Mouse (Mus musculus) monocyte, adult 2 months (primary cell): Measurements from ENCODE around the gene C2cd4b.
"Not testable (repeated sequence)": the region's sequence is repeated elsewhere in the genome, so short reads cannot be mapped to it uniquely, and the experiment has no call there.

Source experiments
- DNase-seq, 2 experiments: peaks; one replicate each; pipeline ENCODE4 v3.0.0; 2022; ENCODE audit warnings: low spot score in 2 of 2, low read depth in 1 of 2

C2cd4b gene

DNA sequence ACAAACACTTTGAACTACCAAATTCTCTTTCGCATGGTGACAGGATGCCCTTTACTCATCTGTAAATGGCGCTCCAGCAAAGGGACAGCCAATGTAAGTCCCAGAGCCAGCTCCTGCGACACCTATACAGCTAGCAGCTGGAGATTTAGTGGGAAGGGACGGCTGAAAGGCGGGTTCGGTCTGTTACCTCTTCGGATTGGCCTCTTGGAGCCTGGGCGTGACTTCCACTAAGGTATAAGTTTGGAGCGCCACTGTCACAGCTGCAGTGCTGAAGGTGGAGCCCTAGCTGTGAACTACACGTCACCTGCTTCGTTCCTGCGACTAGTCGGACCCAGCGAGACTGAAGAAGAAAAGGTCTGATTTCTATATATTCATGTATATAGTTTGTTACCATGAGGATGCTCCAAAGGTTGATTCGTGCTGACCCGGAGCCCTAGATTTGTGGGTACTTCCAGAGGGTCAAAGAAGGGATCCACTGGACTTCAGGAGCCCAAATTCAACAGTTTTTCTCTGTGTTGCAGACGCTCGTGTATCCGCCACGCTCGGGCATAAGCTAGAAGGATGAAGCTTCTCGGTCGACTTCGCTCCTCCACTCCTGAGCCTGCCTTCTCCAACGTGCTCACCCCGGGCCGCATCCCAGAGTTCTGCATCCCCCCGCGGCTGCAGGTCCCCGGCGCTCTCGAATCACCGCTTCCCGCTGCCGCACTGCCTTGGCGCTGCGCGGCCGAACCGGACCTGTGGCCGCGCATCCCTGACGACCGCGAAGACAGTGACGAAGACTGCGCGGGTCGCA is at the start of gene C2cd4b:
TSS of gene C2cd4b (plus strand) at position 275 of the 793 bp plus-strand sequence.
- no peak for DNase-seq

DNA sequence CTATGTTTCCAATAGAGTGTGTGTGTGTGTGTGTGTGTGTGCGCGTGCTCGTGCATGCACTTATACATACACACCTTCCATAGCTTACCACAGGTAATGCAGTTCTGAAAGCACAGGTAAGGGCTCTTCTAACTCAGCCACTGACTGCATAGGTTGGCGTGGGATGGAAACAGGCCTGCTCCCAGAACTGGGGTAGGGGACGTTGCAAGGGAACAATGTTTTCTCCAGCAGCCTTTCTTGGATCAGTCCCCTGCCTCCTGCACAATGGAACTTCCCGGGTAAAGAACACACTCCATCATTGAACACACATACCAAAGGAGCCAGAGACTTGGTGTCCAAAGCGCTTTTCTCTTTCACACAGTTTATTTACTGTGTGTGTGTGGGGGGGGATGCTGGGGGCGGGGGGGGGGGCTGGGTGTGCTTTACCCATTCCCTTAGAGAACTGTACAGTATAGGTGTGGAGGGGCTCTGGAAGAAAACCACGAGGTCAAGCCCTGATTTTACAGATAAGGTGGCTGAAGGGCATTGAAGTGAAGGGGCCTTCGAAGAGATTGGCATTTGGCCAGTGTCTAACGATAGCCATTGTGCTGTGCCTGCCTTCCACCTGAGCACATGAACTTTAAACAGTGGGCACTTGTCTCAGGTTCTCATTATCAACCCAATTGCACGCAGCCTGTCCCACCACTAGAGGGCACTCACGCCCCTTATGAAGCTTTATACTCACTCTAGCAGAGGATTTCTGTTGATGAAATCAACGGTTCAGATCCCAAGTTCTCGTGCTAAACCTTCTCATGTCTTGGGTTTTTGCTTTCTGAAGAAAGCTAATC is 48.0 kb upstream of the C2cd4b start:
- DNase-seq = peak in 1 of 2 experiments; percentile 15

DNA sequence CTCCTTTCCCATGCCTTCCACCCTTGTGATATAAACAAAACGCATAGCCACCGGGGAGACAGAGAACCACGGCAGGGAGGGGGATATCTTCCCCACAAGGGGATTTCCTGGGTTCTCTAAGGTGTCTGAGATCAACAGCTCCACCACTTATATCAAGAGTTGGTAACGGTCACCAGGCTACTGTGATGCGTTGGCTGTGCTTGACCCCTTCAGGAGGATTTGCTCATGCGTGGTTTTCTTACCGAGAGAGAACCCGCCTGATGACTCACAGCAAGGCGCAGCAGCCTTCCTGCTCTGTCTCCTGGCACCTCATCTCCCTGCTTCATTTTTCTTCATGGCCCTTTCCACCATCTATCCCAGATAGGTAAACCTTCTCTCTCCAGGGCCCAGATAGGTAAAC is 47.1 kb upstream of the C2cd4b start:
- no peak for DNase-seq

DNA sequence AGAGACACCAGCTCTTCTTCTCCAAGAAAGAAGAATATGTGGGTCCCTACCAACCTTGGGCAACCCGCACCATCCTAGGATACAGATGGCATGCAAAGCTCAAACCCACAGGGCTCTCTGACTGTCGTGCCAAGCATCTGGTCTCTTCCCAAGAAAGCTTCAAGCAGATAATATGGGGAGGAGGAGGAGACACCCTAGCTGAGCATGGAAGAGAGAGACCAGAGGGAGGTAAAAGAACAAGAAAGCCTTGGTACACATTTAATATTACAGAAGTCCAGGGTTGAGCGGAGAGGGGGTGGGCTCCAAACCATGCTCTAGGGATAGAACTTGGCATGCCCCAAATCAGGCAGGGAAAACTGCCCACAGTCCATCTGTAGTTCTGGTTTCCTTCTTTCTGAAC is 42.2 kb upstream of the C2cd4b start:
- no peak for DNase-seq

DNA sequence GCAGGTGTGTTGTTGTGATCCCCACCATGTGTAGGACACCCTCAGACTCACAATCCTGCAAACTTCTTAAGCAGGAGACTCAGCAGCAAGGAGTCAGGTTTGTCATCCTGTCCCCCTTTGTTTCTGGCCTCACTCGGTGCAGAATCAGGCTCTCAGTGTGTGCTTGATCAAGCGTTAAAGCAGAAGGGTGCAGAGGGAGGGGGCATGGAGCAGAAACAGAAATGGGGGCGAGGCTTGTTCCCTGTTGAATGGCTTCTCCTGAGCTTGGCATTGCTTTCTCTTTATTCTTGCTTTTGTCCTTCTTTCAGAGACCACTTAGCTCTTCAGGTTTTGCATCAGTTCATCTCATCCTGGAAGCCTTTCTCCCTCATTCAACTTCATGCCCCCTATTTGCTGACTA is 40.6 kb upstream of the C2cd4b start:
- DNase-seq = no peak

DNA sequence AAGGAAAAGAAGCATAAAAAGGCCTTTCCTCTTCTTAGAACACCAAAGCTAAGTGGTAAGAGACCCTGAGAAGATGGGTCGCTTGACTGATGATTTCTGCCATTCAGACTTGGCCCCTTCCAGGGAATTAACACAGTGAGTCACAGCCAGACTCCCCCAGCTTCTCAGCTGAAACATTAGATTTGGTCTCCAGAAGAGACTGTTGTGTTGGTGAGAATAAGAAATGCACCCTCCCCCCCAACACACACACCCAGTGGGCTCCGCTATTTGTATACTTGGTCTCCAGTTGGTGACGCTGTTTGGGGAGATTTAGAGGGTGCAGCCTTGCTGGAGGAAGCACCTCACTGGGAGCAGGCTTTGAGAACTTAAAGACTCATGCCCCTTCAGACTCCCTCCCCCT is 39.1 kb upstream of the C2cd4b start:
- no peak for DNase-seq

DNA sequence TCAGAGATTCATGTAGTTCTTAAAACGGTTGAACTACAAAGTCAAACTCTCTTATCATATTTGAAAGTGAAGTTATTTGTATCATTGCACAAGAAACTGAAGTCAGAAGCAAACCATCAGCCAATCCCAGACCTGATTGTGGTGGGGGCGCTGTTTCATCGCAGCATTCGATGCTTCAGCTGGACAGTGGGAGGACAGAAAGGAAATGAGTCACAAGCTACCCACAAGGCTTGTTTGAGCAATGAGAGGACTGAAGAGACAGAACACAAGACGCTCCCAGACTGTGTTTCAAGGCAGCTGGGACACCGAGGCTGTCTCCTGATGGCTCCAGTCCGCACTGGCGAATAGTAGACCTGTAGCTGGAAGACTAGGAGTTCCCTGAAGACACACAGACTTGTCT is 36.9 kb upstream of the C2cd4b start:
- DNase-seq = no peak

DNA sequence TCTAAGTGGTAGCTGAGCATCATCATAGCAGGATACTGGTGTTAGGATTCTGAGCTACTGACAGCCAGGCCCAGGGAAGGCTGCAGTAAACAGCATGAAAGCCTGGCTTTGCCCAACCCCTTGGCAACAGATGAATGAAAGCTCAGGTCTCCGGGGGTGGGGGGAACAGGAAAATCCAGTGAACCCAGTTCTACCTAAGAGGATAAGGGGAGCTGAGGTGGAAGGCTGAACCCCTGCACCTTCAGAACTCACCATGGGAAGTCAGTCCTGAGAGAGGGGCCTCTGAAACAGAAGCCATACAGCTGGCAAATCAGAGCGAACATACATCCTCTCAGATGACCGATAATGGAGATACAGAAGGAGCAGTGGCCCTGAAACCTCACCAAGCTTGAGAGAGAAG is 34.0 kb upstream of the C2cd4b start:
- no peak for DNase-seq

DNA sequence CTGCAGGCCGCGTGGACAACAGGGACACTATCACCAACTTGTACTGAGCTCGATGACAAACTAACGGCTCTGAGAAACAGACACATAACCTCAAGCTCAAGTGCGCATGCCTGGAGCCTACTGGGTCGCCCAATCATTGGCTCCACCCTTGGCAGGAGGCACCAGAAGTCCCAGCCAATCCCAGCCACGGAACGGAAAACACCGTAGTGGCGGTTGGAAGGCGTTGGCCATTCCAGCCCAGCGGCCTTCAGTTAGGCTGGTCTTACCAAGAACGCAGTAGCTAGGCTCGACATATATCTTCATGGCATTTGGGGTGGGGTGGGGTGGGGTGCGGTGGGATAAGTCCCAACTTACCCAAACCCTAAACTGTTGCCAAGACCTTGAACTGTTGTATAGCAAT is 25.5 kb upstream of the C2cd4b start:
- DNase-seq = no peak

DNA sequence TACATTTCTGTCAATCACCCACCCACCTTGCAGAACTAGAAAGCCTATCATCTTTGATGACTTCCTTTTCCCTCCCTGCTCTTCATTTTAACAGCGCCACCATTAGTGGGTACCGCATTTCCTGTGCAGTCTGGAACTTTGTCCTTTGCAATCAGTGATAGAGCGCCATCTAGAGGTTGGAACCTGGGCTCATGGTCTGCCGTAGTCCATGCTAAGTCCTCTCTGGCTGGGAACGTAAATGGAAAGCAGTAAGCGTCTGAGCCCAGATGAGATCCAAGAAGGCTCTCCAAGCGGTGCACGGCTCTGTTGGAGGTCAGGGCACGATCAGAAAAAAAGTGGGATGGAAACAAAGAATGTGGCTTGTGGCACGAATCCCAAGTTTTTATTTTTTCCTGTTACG is 23.8 kb upstream of the C2cd4b start:
- no peak for DNase-seq

DNA sequence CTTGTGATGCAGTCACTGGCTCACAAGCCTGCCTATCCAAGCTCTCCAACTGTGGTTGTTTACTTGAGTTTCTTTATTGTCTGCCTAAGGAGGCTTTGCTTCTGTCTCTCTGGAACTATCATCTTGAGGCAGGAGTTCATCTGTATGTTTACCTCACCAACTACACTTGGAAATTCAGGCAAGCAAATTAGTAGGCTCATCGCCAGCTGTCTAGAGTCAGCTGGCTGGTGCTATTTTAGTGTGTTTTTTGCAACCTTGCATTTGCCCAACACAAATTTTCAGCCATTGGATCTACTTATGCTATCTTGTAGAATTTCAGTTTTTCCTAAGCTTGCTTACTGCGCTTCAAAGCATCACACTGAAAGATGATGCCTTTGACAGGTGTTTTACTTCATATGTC is 18.0 kb upstream of the C2cd4b start:
- DNase-seq = no peak

DNA sequence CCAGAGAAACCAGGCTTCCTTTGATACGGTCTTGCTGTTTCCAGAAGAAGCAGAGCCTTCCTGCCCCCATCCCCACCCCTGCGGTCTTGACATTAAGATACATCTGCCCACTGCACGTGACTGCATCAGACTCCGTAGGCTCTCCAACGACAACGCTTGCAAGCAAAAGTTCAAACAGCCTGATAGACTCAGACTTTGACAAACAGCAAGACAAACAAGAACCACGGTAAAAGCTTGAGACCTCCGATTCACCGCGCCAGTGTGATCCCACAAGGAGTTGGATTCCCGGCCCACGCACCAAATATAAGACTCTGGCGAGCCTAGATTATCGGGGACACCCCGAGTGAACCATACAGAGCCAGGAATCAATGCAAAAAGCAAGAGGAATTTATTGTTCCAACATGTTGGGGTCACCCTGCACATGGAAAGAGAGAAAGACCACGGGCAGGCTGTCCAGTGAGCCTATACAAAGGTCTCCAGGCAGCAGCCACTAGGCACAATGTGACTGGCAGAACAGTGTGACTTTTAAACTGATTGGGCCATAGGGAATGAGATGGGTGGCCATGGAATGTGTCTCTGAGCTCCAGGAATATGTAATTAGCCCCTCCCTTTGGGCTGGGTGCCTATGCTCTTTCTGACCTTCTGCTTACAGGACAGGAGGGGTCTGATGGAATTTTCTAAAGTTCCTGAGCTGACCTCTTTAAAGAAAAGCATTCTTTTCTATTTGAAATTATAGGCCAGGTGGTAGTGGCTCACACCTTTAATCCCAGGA is 5.6 kb upstream of the C2cd4b start:
- no peak for DNase-seq

DNA sequence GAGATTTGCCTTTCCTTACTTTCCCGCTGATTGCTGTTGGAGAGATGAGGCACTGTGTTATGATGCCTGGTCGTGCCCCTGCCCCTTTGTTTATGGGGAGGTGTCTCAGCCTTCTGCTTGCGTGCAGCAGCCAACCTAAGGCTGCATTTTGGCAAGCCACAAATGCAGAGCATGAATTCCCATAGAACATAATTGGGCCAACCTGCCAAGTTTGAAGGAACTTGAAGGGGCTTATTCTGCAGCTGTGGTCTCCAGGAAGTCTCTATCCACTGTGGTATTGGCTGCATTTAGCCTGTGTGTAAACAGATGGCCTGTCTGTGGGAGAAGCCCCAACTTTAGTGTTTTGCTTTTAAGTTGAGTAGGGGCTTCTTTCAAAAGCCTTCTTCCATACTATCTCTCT is 4.5 kb upstream of the C2cd4b start:
- no peak for DNase-seq

DNA sequence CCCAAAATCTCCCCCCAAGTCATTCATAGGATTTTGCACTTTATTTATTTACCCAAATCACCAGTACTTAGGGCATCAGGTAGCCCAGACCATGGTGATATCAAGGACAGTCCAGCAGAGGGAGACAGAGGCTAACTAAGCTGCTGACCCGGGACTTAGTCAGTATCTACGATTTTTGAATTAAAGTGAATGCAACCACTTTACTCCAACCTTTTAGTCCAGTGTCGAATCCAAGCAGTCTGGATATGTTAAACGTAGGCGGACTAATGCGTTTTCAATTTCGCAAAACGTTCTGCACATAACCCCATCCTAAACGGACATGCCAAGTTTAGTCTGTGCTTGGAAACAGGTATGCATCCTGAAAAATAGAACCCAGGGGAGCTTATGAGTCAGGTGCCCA is 551 bp upstream of the C2cd4b start:
- no peak for DNase-seq

DNA sequence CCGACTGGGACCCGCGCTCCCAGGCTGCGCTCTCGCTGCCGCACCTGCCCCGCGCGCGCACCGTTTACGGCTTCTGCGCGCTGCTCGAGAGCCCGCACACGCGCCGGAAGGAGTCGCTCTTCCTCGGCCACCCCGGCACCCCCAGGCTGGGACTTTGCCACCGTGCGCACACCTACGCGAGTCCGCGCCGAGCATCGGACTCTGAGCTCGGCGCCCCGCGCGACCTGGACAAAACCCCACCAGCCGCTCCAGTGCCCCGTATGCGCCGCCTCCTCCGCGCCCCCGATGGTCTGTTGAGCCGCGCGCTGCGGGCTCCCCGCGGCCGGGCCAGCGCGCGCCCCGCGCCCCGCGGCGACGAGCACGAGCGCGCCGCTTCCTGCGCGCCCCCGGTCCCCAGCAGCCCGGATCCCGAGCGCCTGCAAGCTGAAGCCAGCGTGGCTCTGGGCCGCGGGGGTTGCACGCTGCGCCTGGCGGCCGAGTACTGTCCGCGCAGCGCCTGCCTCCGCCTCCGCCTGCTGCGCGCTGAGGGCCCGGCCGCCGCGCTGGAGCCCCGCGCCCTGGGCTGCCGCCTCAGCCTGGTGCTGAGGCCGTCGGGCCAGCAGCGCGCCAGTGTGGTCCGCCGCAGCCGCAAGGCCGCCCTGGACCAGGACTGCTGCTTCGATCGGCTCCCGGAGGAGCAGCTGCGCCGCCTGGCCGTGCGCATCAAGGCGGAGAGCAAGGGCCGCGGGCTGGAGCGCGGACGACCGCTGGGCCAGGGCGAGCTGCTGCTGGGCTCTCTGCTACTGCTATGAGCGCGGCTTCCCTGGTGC is 923 bp downstream of the C2cd4b start:
- not testable (repeated sequence) for DNase-seq

DNA sequence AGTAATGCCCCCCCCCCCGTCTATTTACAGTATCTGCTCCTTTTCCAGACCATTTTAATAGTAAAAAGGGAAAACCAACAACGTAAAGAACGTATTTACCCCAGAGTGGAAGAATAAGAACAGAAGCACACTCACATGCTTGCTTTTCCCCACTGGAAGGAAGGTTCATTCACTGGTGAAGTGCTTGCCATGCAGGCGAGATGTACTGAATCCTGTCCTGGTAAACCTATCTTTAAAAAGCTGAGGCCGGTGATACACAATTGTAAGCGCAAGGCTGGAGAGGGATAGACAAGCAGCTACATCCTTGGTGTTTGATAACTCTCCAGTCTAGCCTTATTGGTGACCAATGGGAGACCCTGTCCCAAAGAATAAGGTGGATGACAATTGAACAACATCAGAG is 1.8 kb downstream of the C2cd4b start:
- DNase-seq = no peak

DNA sequence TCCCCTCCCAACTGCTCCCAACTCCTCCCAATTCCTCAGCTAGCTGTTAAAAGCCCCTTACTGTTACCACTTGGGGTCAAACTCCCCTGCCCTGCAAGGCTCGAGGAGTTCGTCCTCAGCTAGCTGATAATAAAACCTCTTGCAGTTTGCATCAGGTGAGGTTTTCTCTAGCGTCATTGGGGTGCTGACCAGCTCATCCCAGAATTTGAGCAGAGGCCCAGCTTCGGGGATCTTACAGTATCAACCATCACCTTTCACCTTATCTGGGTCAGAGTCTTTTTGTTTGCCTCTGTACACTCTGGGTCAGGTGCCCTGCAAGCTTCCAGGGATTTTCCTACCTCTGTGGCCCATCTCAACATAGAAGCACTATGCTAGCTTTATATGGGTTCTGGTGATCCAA is 4.1 kb downstream of the C2cd4b start:
- no peak for DNase-seq

DNA sequence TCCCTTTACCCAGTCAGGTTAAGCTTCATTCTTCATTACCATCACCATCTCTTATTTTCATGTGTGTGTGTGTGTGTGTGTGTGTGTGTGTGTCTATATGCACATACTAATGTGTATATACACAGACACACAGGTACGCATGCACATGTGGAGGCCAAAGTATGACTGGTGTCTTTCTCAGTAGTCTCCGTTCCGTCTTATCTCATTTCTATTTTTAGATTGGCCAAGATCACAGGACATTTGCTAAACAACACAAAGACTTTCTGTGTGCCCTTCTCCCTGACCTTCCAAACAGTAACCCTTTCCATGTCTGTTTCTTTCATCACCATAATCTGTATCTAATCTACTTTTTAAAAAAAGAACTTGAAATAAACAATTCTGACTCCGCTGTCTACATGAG is 7.2 kb downstream of the C2cd4b start:
- no peak for DNase-seq

DNA sequence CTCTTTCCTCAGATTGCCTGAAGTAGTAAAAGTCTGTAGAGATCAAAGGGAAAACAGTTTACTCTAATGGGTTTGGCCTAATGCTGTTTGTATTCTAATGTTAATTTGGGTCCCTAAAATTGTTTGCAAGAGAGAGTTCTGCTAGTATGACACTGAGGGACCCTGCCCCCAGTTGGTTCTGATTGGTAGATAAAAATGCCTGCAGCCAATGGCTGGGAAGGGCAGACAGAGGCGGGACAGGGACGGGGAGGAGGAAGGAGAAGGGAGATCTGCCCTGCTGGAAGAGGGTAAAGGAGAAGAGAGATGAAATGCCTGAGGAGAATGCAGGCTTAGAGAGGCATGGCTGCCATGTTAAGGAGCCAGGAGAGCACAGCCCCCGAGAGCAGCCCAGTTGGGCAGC is 7.7 kb downstream of the C2cd4b start:
- DNase-seq = no peak

DNA sequence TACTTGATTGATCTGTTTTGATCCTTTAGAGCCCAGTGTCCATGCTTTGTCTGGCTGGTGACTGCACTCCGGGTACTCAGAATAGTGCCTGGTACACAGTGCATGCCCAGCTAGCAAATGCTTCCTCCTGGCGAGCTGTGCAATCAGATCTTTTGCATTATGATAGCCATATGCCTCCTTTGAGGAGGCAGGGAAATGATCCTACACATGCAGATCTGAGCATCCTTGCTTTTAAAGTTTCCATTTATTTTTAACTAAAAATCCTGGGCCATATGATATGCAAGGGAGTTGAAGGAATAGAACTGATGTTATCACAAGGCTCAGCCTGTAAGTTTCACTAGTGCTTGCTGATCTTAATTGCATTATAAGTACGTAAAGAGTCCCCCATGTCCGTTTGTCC is 9.6 kb downstream of the C2cd4b start:
- DNase-seq = no peak

DNA sequence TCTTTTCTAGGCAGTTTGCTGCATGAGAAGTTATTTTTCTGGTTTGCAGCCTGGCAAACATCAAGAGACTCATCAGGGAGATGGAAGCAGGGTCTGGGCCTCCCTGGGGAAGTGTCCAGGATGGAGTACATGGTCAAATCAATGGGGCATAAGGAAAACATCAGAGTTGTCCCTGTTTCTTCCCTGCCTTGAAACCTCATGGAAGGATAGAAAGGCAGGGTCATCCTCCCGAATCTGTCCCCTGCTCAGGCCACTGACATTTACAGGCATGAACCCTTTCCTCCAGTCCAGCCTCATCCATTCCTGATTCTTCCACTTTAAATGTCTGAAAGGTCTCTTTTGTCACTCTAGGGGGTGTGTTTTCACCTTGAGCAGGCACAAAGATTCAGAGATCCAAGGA is 10.2 kb downstream of the C2cd4b start:
- no peak for DNase-seq
